Mouse (Mus musculus) adrenal gland, postnatal 10 days (tissue): Measurements from ENCODE around the gene Prkab1. TPM values are rescaled to one million over a fixed set of nuclear protein-coding genes. Genes with fewer than 3 reads are reported as not detected.

ENCODE experiments used
- DNase-seq: peaks from one replicate; pipeline ENCODE4 v3.0.0; 2021; ENCODE audit warnings: mixed read lengths
- long read RNA-seq, 2 experiments: library from polyadenylated mRNA; stranded (forward); transcript quantifications; one replicate each; pipeline ENCODE4 v2.0.0; 2021
- total RNA-seq, 2 experiments: library from RNA; stranded (reverse); gene quantifications; 2 replicates each; pipeline ENCODE4 v1.2.3; 2021

The Prkab1 gene
- 10 to 100 TPM; 57.5 to 58.1 TPM for total RNA-seq
- long read RNA-seq, experiment 1, transcript Prkab1-201 (7 exons, 2,089 nt) = minor isoform, 22 of 87 reads
- long read RNA-seq, experiment 1, transcript Prkab1-202 (8 exons, 2,026 nt) = major isoform, 36 of 87 reads
- long read RNA-seq, experiment 1, transcript Prkab1-206 (3 exons, 744 nt) = minor isoform, 5 of 87 reads
- long read RNA-seq, experiment 1, partial matches to known transcripts = 7 of 87 reads
- long read RNA-seq, experiment 1, other reads (novel, unspliced or antisense) = 15 of 87 reads
- long read RNA-seq, experiment 2, transcript Prkab1-201 (7 exons, 2,089 nt) = minor isoform, 24 of 68 reads
- long read RNA-seq, experiment 2, transcript Prkab1-202 (8 exons, 2,026 nt) = major isoform, 38 of 68 reads
- long read RNA-seq, experiment 2, partial matches to known transcripts = 1 of 68 reads
- long read RNA-seq, experiment 2, other reads (novel, unspliced or antisense) = 4 of 68 reads

- peak; percentile 95 for DNase-seq
Measured at GRCm38 (mm10) chr5:116024327-116024739, at the start of gene Prkab1. TSS of gene Prkab1 (minus strand) at chr5:116024508.

- no peak for DNase-seq
Measured at GRCm38 (mm10) chr5:116069618-116070017, 45.3 kb upstream of the Prkab1 start.

- DNase-seq = no peak
Measured at GRCm38 (mm10) chr5:116052826-116053225, 28.5 kb upstream of the Prkab1 start.

- no peak for DNase-seq
Measured at GRCm38 (mm10) chr5:116052171-116052570, 27.9 kb upstream of the Prkab1 start.

- DNase-seq = peak; percentile 58
Measured at GRCm38 (mm10) chr5:116049821-116050220, 25.5 kb upstream of the Prkab1 start.

- DNase-seq = no peak
Measured at GRCm38 (mm10) chr5:116048321-116048720, 24.0 kb upstream of the Prkab1 start.

DNA sequence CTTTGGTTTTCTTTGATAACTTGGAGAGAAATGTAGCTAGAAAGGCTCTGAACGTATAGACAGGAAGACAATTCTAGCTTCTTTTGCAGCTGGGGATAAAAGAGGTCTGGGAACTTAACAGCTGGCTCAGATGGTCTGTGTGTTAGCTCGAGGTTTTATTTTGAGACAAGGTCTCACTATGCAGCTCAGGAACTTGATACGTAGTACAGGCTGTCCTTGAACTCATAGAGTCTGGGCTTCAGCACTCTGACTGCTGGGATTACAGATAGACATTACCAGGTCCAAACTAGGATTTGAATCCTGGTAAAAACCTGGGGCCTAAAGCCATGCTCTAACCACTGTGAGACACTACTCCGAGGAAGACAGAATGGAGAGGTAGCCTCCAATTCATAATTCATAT is 21.9 kb upstream of the Prkab1 start:
- no peak for DNase-seq

- DNase-seq = no peak
Measured at GRCm38 (mm10) chr5:116045581-116045980, 21.3 kb upstream of the Prkab1 start.

DNA sequence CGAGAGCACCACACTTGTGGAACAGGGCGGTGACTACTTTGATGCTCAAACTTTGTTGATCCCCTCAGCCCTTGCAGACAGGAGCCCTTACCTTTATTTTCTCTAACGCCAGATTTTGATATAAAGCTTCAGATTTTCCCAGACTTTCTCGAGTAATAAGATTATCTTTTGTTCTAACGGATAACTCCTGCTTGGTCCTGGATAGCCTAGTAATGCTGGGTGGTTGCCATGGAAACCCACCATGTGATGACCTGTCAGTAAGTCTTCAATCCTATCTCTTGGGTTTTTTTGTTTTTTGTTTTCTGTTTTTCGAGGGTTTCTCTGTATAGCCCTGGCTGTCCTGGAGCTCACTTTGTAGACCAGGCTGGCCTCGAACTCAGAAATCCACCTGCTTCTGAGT is 17.9 kb upstream of the Prkab1 start:
- no peak for DNase-seq

DNA sequence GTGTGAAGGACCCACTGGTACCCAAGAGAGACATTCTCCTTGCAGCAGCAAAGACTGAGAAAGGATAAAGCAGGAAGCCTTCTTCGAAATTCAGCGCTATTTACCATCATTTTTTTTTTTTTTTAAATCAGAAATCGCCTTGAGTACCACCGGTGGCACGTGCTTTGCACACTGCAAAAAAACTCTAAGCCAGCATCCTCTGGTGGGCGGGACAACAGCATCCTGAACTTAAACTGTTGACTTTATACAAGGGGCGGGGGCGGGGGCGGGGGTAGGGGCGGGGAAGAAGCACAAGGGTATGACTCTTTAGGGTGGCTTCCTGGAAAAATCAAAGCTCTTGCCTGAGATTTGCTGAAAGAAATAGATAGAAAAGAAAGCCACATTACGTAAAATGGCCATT is 15.4 kb upstream of the Prkab1 start:
- DNase-seq = no peak

GRCm38 (mm10) chr5:116037731-116038130 is 13.4 kb upstream of the Prkab1 start:
- no peak for DNase-seq

DNA sequence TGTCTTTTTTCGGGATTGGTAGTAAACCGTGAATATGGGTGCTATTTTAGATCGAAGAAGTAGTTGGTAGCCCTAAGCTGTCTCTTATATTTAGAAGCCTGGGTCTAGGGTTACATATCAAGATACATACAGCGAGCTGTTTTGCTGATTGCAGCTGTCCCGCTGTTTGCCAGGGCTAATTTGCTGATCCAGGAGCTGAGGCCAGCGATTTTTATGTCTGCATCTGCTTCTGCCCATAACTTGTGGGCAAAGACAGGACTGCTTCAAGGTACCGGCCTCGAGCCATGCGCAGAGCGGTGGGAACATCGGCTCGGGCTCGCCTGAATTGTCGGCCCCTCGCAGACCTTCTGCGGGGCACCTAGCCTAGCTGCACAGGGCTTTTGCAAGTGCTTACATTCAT is 12.2 kb upstream of the Prkab1 start:
- no peak for DNase-seq

DNA sequence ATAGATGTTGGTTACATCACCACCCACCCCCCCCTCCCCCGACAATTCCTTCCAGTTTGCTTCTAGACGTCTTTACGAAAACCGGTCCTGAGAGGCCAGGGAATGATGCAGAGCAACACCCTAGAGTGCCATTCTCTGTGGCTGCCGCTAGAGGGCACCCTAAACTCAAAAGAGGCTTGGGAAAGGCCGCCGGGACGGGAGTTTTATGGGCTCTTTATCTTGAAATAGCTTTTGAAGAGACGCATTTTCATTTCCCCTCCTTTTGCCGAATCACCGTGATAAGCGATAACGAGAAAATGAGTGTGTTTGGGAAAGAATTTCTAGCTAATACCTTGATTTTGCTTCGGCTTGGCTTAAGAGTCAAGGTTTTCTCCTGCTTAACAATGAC is 6.9 kb upstream of the Prkab1 start:
- peak; percentile 84 for DNase-seq

DNA sequence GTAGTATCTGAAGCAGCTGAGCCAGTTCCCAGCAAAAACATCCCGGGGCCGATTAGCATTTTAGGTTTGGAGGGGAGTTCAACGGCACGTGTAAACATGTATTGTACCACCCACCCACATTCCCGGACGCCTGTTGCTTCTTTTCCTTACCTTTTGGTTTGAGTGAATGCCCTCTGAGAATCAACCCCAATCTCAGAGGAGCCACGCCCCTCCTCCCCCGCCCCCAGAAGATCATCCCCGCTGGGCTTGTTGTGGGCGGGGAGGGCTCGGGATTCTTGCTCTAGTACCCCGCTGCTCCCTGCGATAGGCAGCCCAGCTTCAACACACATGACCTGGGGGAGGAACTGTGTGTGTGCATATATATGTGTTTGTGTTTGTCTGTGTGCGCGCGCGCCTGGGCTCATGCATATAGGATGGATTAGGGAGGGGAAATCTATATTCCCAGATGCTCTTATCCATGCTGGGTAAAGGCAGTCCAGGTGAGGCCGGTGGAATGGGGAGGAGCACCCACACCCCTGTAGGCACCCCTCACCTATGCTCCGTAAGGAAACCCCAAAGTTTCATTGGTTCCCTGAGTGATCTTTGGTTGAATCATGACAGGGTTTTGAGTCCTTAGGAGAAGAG is 6.4 kb upstream of the Prkab1 start:
- no peak for DNase-seq

- DNase-seq = no peak
Measured at GRCm38 (mm10) chr5:116029071-116029470, 4.8 kb upstream of the Prkab1 start.

DNA sequence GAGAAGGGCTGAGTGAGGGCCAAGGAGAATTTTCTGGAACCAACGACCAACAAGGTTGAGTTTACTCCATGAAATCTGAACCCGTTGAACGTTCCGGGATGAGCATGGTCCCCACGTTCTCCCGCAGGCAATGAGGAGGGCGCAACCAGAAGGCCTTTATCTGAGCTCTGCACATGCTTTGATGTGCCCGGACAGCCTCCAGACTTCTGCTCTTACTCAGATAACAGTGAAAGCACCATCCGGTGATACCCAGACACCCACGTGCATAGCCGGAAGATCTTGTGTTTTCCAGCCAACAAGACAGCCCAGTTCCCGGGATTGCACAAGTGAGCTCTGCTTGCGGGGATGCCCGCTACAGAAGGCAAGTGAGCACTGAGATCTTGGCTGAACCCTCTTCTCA is 2.3 kb upstream of the Prkab1 start:
- no peak for DNase-seq

DNA sequence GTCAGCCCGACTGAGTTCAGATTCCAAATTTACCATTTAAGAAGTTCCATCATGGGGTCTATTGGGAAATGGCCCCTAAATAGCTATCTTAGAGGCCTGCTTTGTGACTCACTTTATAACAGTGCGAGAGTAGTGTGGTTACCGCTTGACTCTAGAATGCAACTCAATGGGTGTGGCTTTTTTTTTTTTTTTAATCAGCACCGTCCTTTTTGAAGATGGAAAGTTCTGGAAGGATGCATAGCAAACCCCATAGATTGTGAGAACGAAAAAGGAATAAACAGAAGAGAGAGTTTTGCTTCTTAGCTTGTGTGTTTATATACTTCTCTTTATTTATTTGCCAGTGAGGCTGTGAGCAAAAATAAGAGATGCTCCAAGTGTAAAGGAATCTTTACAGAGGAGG is 1.8 kb upstream of the Prkab1 start:
- DNase-seq = no peak

GRCm38 (mm10) chr5:116023821-116024284 is 455 bp downstream of the Prkab1 start:
- DNase-seq = no peak

DNA sequence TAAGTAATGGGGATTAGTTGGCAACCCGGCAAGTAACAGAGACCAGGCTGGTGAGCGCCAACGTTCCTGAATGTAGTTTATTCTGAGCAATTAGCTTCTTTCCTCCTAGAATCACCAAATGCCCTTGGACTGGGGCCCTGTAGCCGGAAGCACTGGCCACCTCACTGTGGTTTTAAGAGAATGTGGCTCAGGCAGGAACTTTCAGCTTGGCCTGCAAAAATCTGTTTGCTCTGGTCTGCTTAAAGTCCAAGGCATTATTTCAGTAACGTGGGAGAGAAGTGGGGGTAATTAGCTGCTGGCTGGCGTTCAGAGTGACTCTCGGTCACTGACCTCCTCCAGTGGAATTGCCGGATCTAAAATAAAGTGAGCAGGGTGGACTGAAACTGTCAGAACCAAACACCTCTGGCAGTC is 1.1 kb downstream of the Prkab1 start:
- DNase-seq = peak; percentile 68

- no peak for DNase-seq
Measured at GRCm38 (mm10) chr5:116022658-116023200, 1.6 kb downstream of the Prkab1 start.

- no peak for DNase-seq
Measured at GRCm38 (mm10) chr5:116022131-116022530, 2.2 kb downstream of the Prkab1 start.

- no peak for DNase-seq
Measured at GRCm38 (mm10) chr5:116021552-116021951, 2.8 kb downstream of the Prkab1 start.

DNA sequence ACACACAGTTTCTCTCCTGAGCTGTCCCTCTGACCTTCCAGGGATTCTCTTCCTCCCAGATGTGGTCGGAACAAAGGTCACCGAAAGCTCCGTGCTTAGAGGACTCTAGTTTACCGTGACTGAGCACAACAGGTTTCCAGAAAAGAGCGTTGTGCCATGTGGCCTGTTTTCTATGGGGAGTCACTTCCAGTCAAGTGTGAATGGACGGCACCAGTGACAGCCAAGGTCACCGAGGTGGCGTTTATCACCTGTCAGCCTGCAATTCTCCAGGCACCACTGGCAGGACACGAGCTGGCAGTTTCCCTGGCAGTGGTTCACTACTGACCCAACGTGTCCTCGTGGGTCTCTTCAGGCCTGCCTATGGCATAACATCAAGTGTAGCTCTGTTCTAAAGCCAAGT is 4.9 kb downstream of the Prkab1 start:
- peak; percentile 66 for DNase-seq
